Mouse (Mus musculus): Measurements from ENCODE around the gene Napa. TPM values are rescaled to one million over a fixed set of nuclear protein-coding genes. Genes with fewer than 3 reads are reported as not detected.

Napa gene
- polyA plus RNA-seq, 1 experiment = 138 TPM

- Histone ChIP-seq H3K79me3 (ENCODE audit: low read depth) (no peaks in the 10 kb centered on the region), H3K27me3 (ENCODE audit: control insufficient read depth, insufficient read depth, insufficient read length) (no peaks in the 10 kb centered on the region), H3K79me2 (ENCODE audit: control insufficient read depth, insufficient read depth) (no peaks in the 10 kb centered on the region), H3ac (ENCODE audit: control insufficient read depth, insufficient read length, low read depth) (no peak within 1 kb of the TSS), H3K36me3 (ENCODE audit: control insufficient read depth, insufficient read depth) (no peaks in the 10 kb centered on the region), H3K4me3 (ENCODE audit: insufficient read depth, poor library complexity, severe bottlenecking) (no peak within 1 kb of the TSS)
- TF ChIP-seq MYOG (IDR thresholded peaks at IDR 0.05; ENCODE audit: control insufficient read depth, extremely low read depth, insufficient read length) = no peak
- TF ChIP-seq FOSL1 (IDR thresholded peaks at IDR 0.05; ENCODE audit: insufficient read depth, low read length, poor library complexity, severe bottlenecking) = no peak
Observed at GRCm38 (mm10) chr7:16061219-16062098, 36.8 kb upstream of the Napa start, which contains the start of gene Zfp541. Gene Zfp541 (plus strand): TSS chr7:16061814.

- no peak overlapping the region for H3K4me3 ChIP-seq (ENCODE audit: insufficient read depth, poor library complexity, severe bottlenecking)
Observed at GRCm38 (mm10) chr7:16062099-16062420, 36.2 kb upstream of the Napa start.

GRCm38 (mm10) chr7:16063490-16063889 is 34.8 kb upstream of the Napa start:
- TF ChIP-seq FOSL1 (IDR thresholded peaks at IDR 0.05; ENCODE audit: insufficient read depth, low read length, poor library complexity, severe bottlenecking) (no peak), CEBPB (IDR thresholded peaks at IDR 0.05; ENCODE audit: low read depth) (no peak), MYOG (IDR thresholded peaks at IDR 0.05; ENCODE audit: control insufficient read depth, extremely low read depth, insufficient read length) (no peak)
- Histone ChIP-seq H3K79me3 (ENCODE audit: low read depth) (no peaks in the 10 kb centered on the region), H3K36me3 (ENCODE audit: control insufficient read depth, insufficient read depth) (no peaks in the 10 kb centered on the region), H3K27me3 (ENCODE audit: control insufficient read depth, insufficient read depth, insufficient read length) (no peaks in the 10 kb centered on the region), H3K79me2 (ENCODE audit: control insufficient read depth, insufficient read depth) (no peaks in the 10 kb centered on the region), H3ac (ENCODE audit: control insufficient read depth, insufficient read length, low read depth) (no peak overlapping the region), H3K4me3 (ENCODE audit: insufficient read depth, poor library complexity, severe bottlenecking) (no peak overlapping the region)

More at GRCm38 (mm10) chr7:16062099-16062420, 36.2 kb upstream of the Napa start:
- no peak for TF ChIP-seq USF1 (IDR thresholded peaks at IDR 0.05; ENCODE audit: low read depth)
- TF ChIP-seq FOSL1 (IDR thresholded peaks at IDR 0.05; ENCODE audit: insufficient read depth, low read length, poor library complexity, severe bottlenecking) = no peak
- no peak for TF ChIP-seq CTCF (IDR thresholded peaks at IDR 0.05; ENCODE audit: control insufficient read depth, insufficient read depth, insufficient read length)
- H3K79me3 ChIP-seq (ENCODE audit: low read depth) = no peaks in the 10 kb centered on the region
- no peak overlapping the region for H3ac ChIP-seq (ENCODE audit: control insufficient read depth, insufficient read length, low read depth)
- no peaks in the 10 kb centered on the region for H3K27me3 ChIP-seq (ENCODE audit: control insufficient read depth, insufficient read depth, insufficient read length)
- no peaks in the 10 kb centered on the region for H3K36me3 ChIP-seq (ENCODE audit: control insufficient read depth, insufficient read depth)
- no peaks in the 10 kb centered on the region for H3K79me2 ChIP-seq (ENCODE audit: control insufficient read depth, insufficient read depth)

GRCm38 (mm10) chr7:16070846-16071245 is 27.4 kb upstream of the Napa start:
- Histone ChIP-seq H3K36me3 (ENCODE audit: control insufficient read depth, insufficient read depth) (no peaks in the 10 kb centered on the region), H3K79me3 (ENCODE audit: low read depth) (no peaks in the 10 kb centered on the region), H3K27me3 (ENCODE audit: control insufficient read depth, insufficient read depth, insufficient read length) (peaks cover 14% of the 10 kb centered on the region), H3ac (ENCODE audit: control insufficient read depth, insufficient read length, low read depth) (no peak overlapping the region), H3K4me3 (ENCODE audit: insufficient read depth, poor library complexity, severe bottlenecking) (no peak overlapping the region), H3K79me2 (ENCODE audit: control insufficient read depth, insufficient read depth) (no peaks in the 10 kb centered on the region)
- TF ChIP-seq MYOD1 (IDR thresholded peaks at IDR 0.05; ENCODE audit: control insufficient read depth, insufficient read length, low read depth) (no peak), MAX (IDR thresholded peaks at IDR 0.05) (no peak), CTCF (IDR thresholded peaks at IDR 0.05; ENCODE audit: control insufficient read depth, insufficient read depth, insufficient read length) (no peak), USF1 (IDR thresholded peaks at IDR 0.05; ENCODE audit: low read depth) (no peak), MYOG (IDR thresholded peaks at IDR 0.05; ENCODE audit: control insufficient read depth, extremely low read depth, insufficient read length) (no peak), FOSL1 (IDR thresholded peaks at IDR 0.05; ENCODE audit: insufficient read depth, low read length, poor library complexity, severe bottlenecking) (no peak), CEBPB (IDR thresholded peaks at IDR 0.05; ENCODE audit: low read depth) (no peak)

GRCm38 (mm10) chr7:16071906-16072305 is 26.4 kb upstream of the Napa start:
- no peak for TF ChIP-seq USF1 (IDR thresholded peaks at IDR 0.05; ENCODE audit: low read depth)
- TF ChIP-seq CTCF (IDR thresholded peaks at IDR 0.05; ENCODE audit: control insufficient read depth, insufficient read depth, insufficient read length) = no peak
- TF ChIP-seq MYOG (IDR thresholded peaks at IDR 0.05; ENCODE audit: control insufficient read depth, extremely low read depth, insufficient read length) = no peak
- no peak for TF ChIP-seq FOSL1 (IDR thresholded peaks at IDR 0.05; ENCODE audit: insufficient read depth, low read length, poor library complexity, severe bottlenecking)
- TF ChIP-seq MAX (IDR thresholded peaks at IDR 0.05) = no peak
- no peak for TF ChIP-seq CEBPB (IDR thresholded peaks at IDR 0.05; ENCODE audit: low read depth)
- TF ChIP-seq MYOD1 (IDR thresholded peaks at IDR 0.05; ENCODE audit: control insufficient read depth, insufficient read length, low read depth) = no peak

GRCm38 (mm10) chr7:16079947-16080346 is 18.3 kb upstream of the Napa start:
- Histone ChIP-seq H3ac (ENCODE audit: control insufficient read depth, insufficient read length, low read depth) (no peak overlapping the region), H3K79me3 (ENCODE audit: low read depth) (no peaks in the 10 kb centered on the region), H3K36me3 (ENCODE audit: control insufficient read depth, insufficient read depth) (no peaks in the 10 kb centered on the region), H3K79me2 (ENCODE audit: control insufficient read depth, insufficient read depth) (no peaks in the 10 kb centered on the region), H3K4me3 (ENCODE audit: insufficient read depth, poor library complexity, severe bottlenecking) (no peak overlapping the region), H3K27me3 (ENCODE audit: control insufficient read depth, insufficient read depth, insufficient read length) (peaks cover 49% of the 10 kb centered on the region)
- TF ChIP-seq USF1 (IDR thresholded peaks at IDR 0.05; ENCODE audit: low read depth) = no peak
- TF ChIP-seq CTCF (IDR thresholded peaks at IDR 0.05; ENCODE audit: control insufficient read depth, insufficient read depth, insufficient read length) = no peak
- no peak for TF ChIP-seq MYOG (IDR thresholded peaks at IDR 0.05; ENCODE audit: control insufficient read depth, extremely low read depth, insufficient read length)
- no peak for TF ChIP-seq MAX (IDR thresholded peaks at IDR 0.05)
- no peak for TF ChIP-seq MYOD1 (IDR thresholded peaks at IDR 0.05; ENCODE audit: control insufficient read depth, insufficient read length, low read depth)
- TF ChIP-seq CEBPB (IDR thresholded peaks at IDR 0.05; ENCODE audit: low read depth) = no peak
- TF ChIP-seq FOSL1 (IDR thresholded peaks at IDR 0.05; ENCODE audit: insufficient read depth, low read length, poor library complexity, severe bottlenecking) = no peak

More at GRCm38 (mm10) chr7:16071906-16072305, 26.4 kb upstream of the Napa start:
- H3K27me3 ChIP-seq (ENCODE audit: control insufficient read depth, insufficient read depth, insufficient read length) = peaks cover 20% of the 10 kb centered on the region
- no peaks in the 10 kb centered on the region for H3K79me3 ChIP-seq (ENCODE audit: low read depth)
- H3K36me3 ChIP-seq (ENCODE audit: control insufficient read depth, insufficient read depth) = no peaks in the 10 kb centered on the region
- H3K79me2 ChIP-seq (ENCODE audit: control insufficient read depth, insufficient read depth) = no peaks in the 10 kb centered on the region
- H3K4me3 ChIP-seq (ENCODE audit: insufficient read depth, poor library complexity, severe bottlenecking) = no peak overlapping the region
- H3ac ChIP-seq (ENCODE audit: control insufficient read depth, insufficient read length, low read depth) = no peak overlapping the region

Data from C2C12 (cell line).